1 mouse cellular context compared by ENCODE assay signal in the genomic region with DNA sequence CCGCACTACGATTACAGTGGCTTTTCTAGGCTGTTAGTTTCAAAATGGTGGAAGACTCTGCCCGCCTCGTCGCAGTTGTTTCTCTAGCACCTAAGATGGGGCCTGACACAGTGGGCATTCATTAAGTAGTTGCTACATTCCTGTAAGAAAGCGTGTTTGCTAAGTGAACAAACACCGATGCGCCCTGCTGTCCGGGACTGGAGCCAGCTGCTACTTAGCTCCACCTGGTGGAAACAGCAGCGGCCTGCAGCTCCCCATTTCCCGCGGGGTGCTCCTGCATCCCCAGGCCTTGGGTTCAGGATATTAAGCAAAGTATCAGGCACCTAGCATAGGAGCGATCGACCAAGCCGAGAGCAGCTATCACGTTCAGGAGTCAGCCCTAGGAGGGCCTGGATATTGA.
A peak's percentile ranks its signal among the peaks of the same experiment; 100 is the strongest.
TF ChIP-seq lines count a peak whose summit lies in the region.

No protein-coding gene starts in this region.

TF ChIP-seq in MEL, 35 proteins besides CTCF, POLR2A, EP300 and RAD21 (continued from another document):
- no peak for TF ChIP-seq UBTF (IDR thresholded peaks at IDR 0.05; ENCODE audit: borderline replicate concordance, insufficient read depth, low read depth, low read length)
- TF ChIP-seq MAFK (IDR thresholded peaks at IDR 0.05; ENCODE audit: borderline replicate concordance, low read depth, low read length): no peak
- no peak for TF ChIP-seq MAZ (IDR thresholded peaks at IDR 0.05; ENCODE audit: low read depth, low read length)
- peak; percentile 71; the same call in 1 of the 2 replicates for TF ChIP-seq SIN3A (IDR thresholded peaks at IDR 0.05; ENCODE audit: low read length)
- no peak for TF ChIP-seq ZMIZ1 (IDR thresholded peaks at IDR 0.05; ENCODE audit: low read depth, low read length)
- TF ChIP-seq CHD1 (IDR thresholded peaks at IDR 0.05; ENCODE audit: low read depth, low read length): no peak
- TF ChIP-seq MYC (IDR thresholded peaks at IDR 0.05; ENCODE audit: low read depth, low read length): 0 out of 2 replicates have a peak, but pooled peaks have one; percentile 1
- no peak for TF ChIP-seq RCOR1 (IDR thresholded peaks at IDR 0.05; ENCODE audit: low read depth, low read length)
- peak; percentile 54; the same call in 1 of the 2 replicates for TF ChIP-seq MAX (IDR thresholded peaks at IDR 0.05; ENCODE audit: low read length)
- no peak for TF ChIP-seq MEF2A (IDR thresholded peaks at IDR 0.05; ENCODE audit: extremely low read depth, insufficient replicate concordance, low read depth, low read length, poor library complexity, severe bottlenecking)
- no peak for TF ChIP-seq ZKSCAN1 (IDR thresholded peaks at IDR 0.05; ENCODE audit: low read depth, low read length)
- no peak for TF ChIP-seq GABPA (IDR thresholded peaks at IDR 0.05; ENCODE audit: low read depth, low read length)
- TF ChIP-seq HCFC1 (IDR thresholded peaks at IDR 0.05; ENCODE audit: low read depth, low read length): peak; percentile 72
- TF ChIP-seq CHD2 (IDR thresholded peaks at IDR 0.05; ENCODE audit: low read length): no peak
- no peak for TF ChIP-seq TCF12 (IDR thresholded peaks at IDR 0.05; ENCODE audit: low read depth, low read length)
- no peak for TF ChIP-seq JUND (IDR thresholded peaks at IDR 0.05; ENCODE audit: low read depth, low read length)
- TF ChIP-seq ZNF384 (IDR thresholded peaks at IDR 0.05; ENCODE audit: low read depth, low read length): no peak
- no peak for TF ChIP-seq USF1 (IDR thresholded peaks at IDR 0.05; ENCODE audit: low read depth, low read length)
TF ChIP-seq in MEL: peak in this region for 9.
